Mouse (Mus musculus) forebrain, embryonic 16.5 days (tissue): ENCODE data around the gene Tdrkh. TPM values are rescaled to one million over a fixed set of nuclear protein-coding genes. Genes with fewer than 3 reads are reported as not detected.

Source experiments
- ATAC-seq: fragments of 200-750 bp; cut with Nextera tagmentation; 2 replicates; pipeline ENCODE4 v1.8.0; 2017; ENCODE audit warnings: mild to moderate bottlenecking, moderate library complexity
- H3K27ac ChIP-seq: fragments of 300-500 bp; sonication (generic); 2 replicates; pipeline ENCODE4 v1.5.1; 2014; ENCODE audit warnings: low read length, control low read depth
- H3K27me3 ChIP-seq: fragments of 300-500 bp; sonication (generic); replicated peaks from 2 replicates; pipeline ENCODE4 v1.6.1; 2014; ENCODE audit warnings: low read length; ENCODE audit not compliant: control insufficient read depth, insufficient read depth
- H3K36me3 ChIP-seq: fragments of 300-500 bp; sonication (generic); 2 replicates; pipeline ENCODE4 v1.6.1; 2014; ENCODE audit not compliant: control insufficient read depth, insufficient read depth
- H3K4me1 ChIP-seq: fragments of 300-500 bp; sonication (generic); replicated peaks from 2 replicates; pipeline ENCODE4 v1.6.1; 2014; ENCODE audit warnings: low read length; ENCODE audit not compliant: control insufficient read depth, insufficient read depth
- H3K4me2 ChIP-seq: fragments of 300-500 bp; sonication (generic); 2 replicates; pipeline ENCODE4 v1.6.1; 2014; ENCODE audit warnings: mild to moderate bottlenecking, low read length, control low read depth
- H3K4me3 ChIP-seq: fragments of 300-500 bp; sonication (generic); replicated peaks from 2 replicates; pipeline ENCODE4 v1.5.1; 2014; ENCODE audit warnings: mild to moderate bottlenecking, low read length, control low read depth
- H3K9ac ChIP-seq: fragments of 300-500 bp; sonication (generic); replicated peaks from 2 replicates; pipeline ENCODE4 v1.6.1; 2014; ENCODE audit warnings: low read depth, low read length, control low read depth
- H3K9me3 ChIP-seq: fragments of 300-500 bp; sonication (generic); 2 replicates; pipeline ENCODE4 v1.6.1; 2016; ENCODE audit warnings: low read length; ENCODE audit not compliant: control insufficient read depth
- WGBS: fragments of 180-500 bp; shearing (Covaris S2); extraction: QIAGEN DNeasy Blood & Tissue Kit; methylation state at CpG from one replicate; pipeline ENCODE4 v1.1.7; 2014; 5-methylcytosine and 5-hydroxymethylcytosine counted together
- polyA plus RNA-seq: library from polyadenylated mRNA; unstranded; fragments of >200 nt; fragmentation: Nextera tagmentation; extraction: Ambion mirVana; gene quantifications from 2 replicates; pipeline ENCODE4 v1.2.1, GENCODE M21; 2015

The Tdrkh gene
- polyA plus RNA-seq, 1 experiment from 2014 or later = 67.0 TPM

- peak overlapping the region; percentile 95 for H3K27ac ChIP-seq
- no peaks in the 10 kb centered on the region for H3K36me3 ChIP-seq
- H3K4me2 ChIP-seq = no peak overlapping the region
- H3K9me3 ChIP-seq = no peaks in the 10 kb centered on the region
- ATAC-seq = peak; percentile 86
- H3K27me3 ChIP-seq = no peaks in the 10 kb centered on the region
- H3K9ac ChIP-seq = peak overlapping the region; percentile 33
- 21% methylated on average over 13 of the region's 13 CpGs for WGBS
- peaks cover 28% of the 10 kb centered on the region for H3K4me1 ChIP-seq
- H3K4me3 ChIP-seq = no peak overlapping the region
Measured at GRCm38 (mm10) chr3:94465632-94466430, 52.8 kb downstream of the Tdrkh start.

GRCm38 (mm10) chr3:94468931-94469330 is 55.9 kb downstream of the Tdrkh start:
- peaks cover 41% of the 10 kb centered on the region for H3K4me1 ChIP-seq
- no peak overlapping the region for H3K9ac ChIP-seq
- H3K4me3 ChIP-seq = no peak overlapping the region
- no peak overlapping the region for H3K27ac ChIP-seq
- ATAC-seq = no peak
- no peaks in the 10 kb centered on the region for H3K9me3 ChIP-seq
- H3K36me3 ChIP-seq = no peaks in the 10 kb centered on the region
- H3K27me3 ChIP-seq = no peaks in the 10 kb centered on the region
- 57% methylated on average over 3 of the region's 3 CpGs for WGBS
- no peak overlapping the region for H3K4me2 ChIP-seq

GRCm38 (mm10) chr3:94472447-94473114 is 59.5 kb downstream of the Tdrkh start:
- Histone ChIP-seq H3K4me1 (peaks cover 28% of the 10 kb centered on the region), H3K4me2 (peak overlapping the region; percentile 54), H3K9ac (peak overlapping the region; percentile 29; the same call in 1 of the 2 replicates), H3K27ac (peak overlapping the region; percentile 62), H3K36me3 (no peaks in the 10 kb centered on the region), H3K9me3 (no peaks in the 10 kb centered on the region), H3K4me3 (peak overlapping the region; percentile 33), H3K27me3 (no peaks in the 10 kb centered on the region)
- whole genome bisulfite sequencing = 12% methylated on average over 28 of the region's 28 CpGs
- peak; percentile 50 for ATAC-seq

- Histone ChIP-seq H3K4me3 (no peak overlapping the region), H3K27ac (peak overlapping the region; percentile 62), H3K4me1 (peaks cover 28% of the 10 kb centered on the region), H3K36me3 (no peaks in the 10 kb centered on the region), H3K9ac (peak overlapping the region; percentile 17; the same call in 1 of the 2 replicates), H3K4me2 (peak overlapping the region; percentile 54), H3K27me3 (no peaks in the 10 kb centered on the region), H3K9me3 (no peaks in the 10 kb centered on the region)
- WGBS = 41% methylated on average over 10 of the region's 10 CpGs
- ATAC-seq = no peak
Measured at GRCm38 (mm10) chr3:94473115-94473505, 60.0 kb downstream of the Tdrkh start.

- Histone ChIP-seq H3K4me3 (no peak overlapping the region), H3K27ac (peak overlapping the region; percentile 60), H3K9ac (no peak overlapping the region; the same call in 1 of the 2 replicates), H3K27me3 (no peaks in the 10 kb centered on the region), H3K36me3 (no peaks in the 10 kb centered on the region), H3K4me1 (peaks cover 28% of the 10 kb centered on the region), H3K9me3 (no peaks in the 10 kb centered on the region), H3K4me2 (no peak overlapping the region)
- WGBS = 69% methylated on average over 5 of the region's 5 CpGs
- ATAC-seq = no peak
Measured at GRCm38 (mm10) chr3:94473567-94474232, 60.6 kb downstream of the Tdrkh start.

- H3K4me2 ChIP-seq = 0 out of 2 replicates have a peak overlapping the region, but pooled peaks have one; percentile 89
- no peaks in the 10 kb centered on the region for H3K9me3 ChIP-seq
- H3K27ac ChIP-seq = peak overlapping the region; percentile 95
- H3K36me3 ChIP-seq = peaks cover 6% of the 10 kb centered on the region
- ATAC-seq = no peak
- WGBS = 66% methylated on average over 8 of the region's 8 CpGs
- no peak overlapping the region for H3K9ac ChIP-seq
- H3K4me1 ChIP-seq = peaks cover 53% of the 10 kb centered on the region
- no peak overlapping the region for H3K4me3 ChIP-seq
- H3K27me3 ChIP-seq = no peaks in the 10 kb centered on the region
Measured at GRCm38 (mm10) chr3:94476301-94477035, 63.4 kb downstream of the Tdrkh start.

GRCm38 (mm10) chr3:94477444-94477843 is 64.4 kb downstream of the Tdrkh start:
- H3K9me3 ChIP-seq = no peaks in the 10 kb centered on the region
- peak overlapping the region; percentile 89 for H3K4me2 ChIP-seq
- peaks cover 8% of the 10 kb centered on the region for H3K36me3 ChIP-seq
- H3K9ac ChIP-seq = peak overlapping the region; percentile 68
- peak; percentile 24 for ATAC-seq
- H3K27me3 ChIP-seq = no peaks in the 10 kb centered on the region
- peak overlapping the region; percentile 95 for H3K27ac ChIP-seq
- peak overlapping the region; percentile 75 for H3K4me3 ChIP-seq
- H3K4me1 ChIP-seq = peaks cover 58% of the 10 kb centered on the region
- 12% methylated on average over 4 of the region's 4 CpGs for WGBS

- peaks cover 58% of the 10 kb centered on the region for H3K4me1 ChIP-seq
- 0% methylated on average over 14 of the region's 14 CpGs for WGBS
- no peaks in the 10 kb centered on the region for H3K9me3 ChIP-seq
- peak within 1 kb of the TSS; percentile 97 for H3K9ac ChIP-seq
- H3K27ac ChIP-seq = peak within 1 kb of the TSS; percentile 95
- peaks cover 10% of the 10 kb centered on the region for H3K36me3 ChIP-seq
- H3K4me2 ChIP-seq = peak within 1 kb of the TSS; percentile 89
- H3K4me3 ChIP-seq = peak within 1 kb of the TSS; percentile 75
- no peaks in the 10 kb centered on the region for H3K27me3 ChIP-seq
- ATAC-seq = peak; percentile 94
Measured at GRCm38 (mm10) chr3:94477981-94478422, 64.9 kb downstream of the Tdrkh start, which contains the start of gene Celf3. TSS of gene Celf3 (plus strand) at chr3:94478295.
